Mouse (Mus musculus) ZHBTc4 (cell line): ENCODE data around the gene Gm17455.
A peak's percentile ranks its signal among the peaks of the same experiment; 100 is the strongest.

Experiments used
- DNase-seq: peaks from one replicate; pipeline ENCODE4 v3.0.0-alpha.2; 2011; ENCODE audit warnings: low read depth, low spot score

The Gm17455 gene

DNA sequence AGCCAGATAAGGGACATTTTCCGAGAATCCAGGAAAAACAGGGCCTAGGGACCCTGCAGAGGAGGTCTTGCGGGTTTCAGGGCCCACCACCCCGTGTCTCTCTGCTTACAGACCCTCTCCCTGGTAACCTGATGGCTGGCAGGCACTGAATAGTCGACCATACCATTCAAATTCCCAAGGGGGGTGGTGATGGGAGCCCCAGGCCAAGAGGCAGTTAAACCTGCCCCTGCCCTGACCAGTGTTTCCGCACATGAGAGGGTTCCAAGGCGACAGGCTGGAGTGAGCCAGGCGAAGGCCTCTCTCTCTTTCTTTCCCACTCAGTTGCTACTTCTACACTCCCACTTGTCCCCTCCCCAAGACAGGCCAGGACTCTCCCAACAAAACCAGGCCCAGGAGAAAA, at the start of gene Gm17455:
TSS of gene Gm17455 (plus strand) at position 278 of the 400 bp plus-strand sequence.
- DNase-seq: no peak

- no peak for DNase-seq
These were observed 49.3 kb upstream of the Gm17455 start for GRCm38 (mm10) chr10:60350077-60350804.

- DNase-seq: peak; percentile 63
These were observed 48.7 kb upstream of the Gm17455 start for GRCm38 (mm10) chr10:60350805-60351167.

DNA sequence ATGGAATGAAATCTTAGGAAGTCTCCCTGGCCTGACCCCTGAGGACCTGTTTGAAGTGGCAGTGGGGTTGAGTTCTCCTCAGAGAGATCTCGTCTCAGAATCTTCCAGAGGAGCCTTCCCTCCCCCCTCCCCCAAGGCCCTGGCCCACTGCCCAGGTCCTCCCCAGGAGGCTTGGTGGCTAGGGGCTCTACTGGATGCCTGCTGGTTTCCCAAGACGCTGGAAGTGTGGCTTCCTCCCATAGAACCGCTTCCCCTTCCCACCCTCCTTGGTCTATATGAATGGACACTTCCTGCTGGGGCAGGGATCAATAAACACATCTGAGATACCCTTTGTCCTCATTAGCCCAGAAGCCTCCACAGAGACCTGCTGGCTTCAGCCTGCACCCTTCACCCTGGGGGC, 48.3 kb upstream of the Gm17455 start:
- DNase-seq: no peak

DNA sequence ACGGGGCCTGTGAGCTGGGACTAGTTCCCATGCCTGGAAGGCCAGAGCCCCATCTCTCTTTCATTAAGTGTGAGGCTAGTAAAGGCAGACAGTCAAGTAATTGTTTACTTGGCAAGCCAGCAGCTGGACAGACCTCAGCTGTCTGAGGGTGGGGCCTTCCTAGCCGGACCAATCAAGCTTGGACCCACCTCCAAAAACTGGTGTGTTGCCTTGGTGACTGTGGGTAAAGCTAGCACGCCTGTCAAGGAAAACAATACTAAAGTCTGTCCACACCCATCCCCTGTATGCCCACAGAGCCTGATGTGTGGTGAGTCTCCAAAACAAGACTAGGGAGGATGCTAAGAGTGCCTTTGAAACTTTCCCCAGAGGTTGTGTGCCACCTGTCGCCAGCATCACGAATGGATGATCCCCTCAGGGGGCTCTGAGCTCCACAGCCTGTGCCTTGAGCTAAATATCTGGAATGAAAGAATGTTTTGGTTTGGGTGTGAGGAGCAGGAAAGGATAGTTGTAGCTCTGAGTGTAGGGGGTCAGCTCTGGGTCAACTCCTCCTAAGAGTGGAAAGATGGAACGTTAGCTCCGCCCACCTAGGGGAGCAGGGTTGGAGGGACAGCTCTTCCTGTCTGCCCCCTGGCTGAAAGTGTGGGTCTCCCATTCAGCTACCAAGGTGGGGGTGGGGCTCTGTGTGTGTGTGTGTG, 47.6 kb upstream of the Gm17455 start:
- peak; percentile 75 for DNase-seq

- no peak for DNase-seq
These were observed 46.1 kb upstream of the Gm17455 start for GRCm38 (mm10) chr10:60353241-60354002.

DNA sequence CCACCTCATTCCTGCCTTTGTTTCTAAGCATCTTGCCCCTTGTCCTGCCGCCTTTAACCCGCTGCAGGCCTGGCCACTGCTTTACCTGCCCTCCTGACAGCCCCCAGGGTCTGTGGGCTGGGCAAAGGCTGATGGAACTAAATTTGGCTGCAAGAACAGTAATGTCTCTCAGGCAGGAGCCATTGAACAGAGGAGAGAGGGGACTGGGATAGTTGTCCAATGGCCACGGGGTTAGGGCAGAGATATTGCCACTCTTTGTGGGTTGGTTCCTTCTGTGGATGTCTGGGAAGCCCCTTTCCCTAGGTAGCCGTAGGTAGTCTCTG, 45.6 kb upstream of the Gm17455 start:
- DNase-seq: no peak

DNA sequence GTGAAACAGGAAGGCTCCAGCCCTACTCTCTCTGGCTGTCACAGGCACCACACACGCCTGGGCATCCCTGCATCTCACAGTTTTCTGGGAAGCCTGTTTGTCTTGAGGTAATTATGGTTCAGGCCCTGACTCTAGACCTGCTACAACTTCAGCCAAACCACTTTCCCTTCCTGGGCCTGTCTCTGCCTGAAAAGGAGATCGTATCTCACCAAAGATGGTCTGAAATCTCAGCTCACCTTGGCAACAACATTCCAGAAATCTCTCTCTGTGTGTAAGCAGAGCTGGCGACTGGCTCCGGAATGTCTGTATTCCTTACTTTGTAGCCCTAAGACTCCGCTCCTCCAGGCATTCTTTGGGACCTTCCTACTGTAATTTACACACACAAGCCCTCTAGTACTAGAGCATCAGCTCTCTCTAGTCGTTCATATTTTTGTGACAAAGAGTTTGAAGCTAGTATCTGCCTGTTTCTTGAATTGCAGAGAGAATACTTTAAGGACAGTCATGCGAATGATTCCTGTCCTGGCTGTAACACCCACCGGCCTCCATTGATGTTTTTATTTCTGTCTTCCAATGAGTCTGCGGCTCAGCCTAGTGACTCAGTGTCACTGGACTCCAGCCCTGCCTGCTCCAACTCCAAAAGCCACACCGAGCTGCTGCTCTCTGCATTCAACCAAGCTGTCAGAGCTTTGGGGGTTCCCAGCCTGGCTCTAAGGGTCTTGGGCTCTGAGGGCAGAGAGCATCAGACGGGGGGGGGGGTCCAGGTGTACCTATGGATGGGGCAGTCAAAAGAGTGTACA, 44.4 kb upstream of the Gm17455 start:
- DNase-seq: no peak

- no peak for DNase-seq
These were observed 42.1 kb upstream of the Gm17455 start for GRCm38 (mm10) chr10:60357441-60357840.

- DNase-seq: no peak
These were observed 41.6 kb upstream of the Gm17455 start for GRCm38 (mm10) chr10:60357901-60358300.

- DNase-seq: no peak
These were observed 40.8 kb upstream of the Gm17455 start for GRCm38 (mm10) chr10:60358776-60359175.

DNA sequence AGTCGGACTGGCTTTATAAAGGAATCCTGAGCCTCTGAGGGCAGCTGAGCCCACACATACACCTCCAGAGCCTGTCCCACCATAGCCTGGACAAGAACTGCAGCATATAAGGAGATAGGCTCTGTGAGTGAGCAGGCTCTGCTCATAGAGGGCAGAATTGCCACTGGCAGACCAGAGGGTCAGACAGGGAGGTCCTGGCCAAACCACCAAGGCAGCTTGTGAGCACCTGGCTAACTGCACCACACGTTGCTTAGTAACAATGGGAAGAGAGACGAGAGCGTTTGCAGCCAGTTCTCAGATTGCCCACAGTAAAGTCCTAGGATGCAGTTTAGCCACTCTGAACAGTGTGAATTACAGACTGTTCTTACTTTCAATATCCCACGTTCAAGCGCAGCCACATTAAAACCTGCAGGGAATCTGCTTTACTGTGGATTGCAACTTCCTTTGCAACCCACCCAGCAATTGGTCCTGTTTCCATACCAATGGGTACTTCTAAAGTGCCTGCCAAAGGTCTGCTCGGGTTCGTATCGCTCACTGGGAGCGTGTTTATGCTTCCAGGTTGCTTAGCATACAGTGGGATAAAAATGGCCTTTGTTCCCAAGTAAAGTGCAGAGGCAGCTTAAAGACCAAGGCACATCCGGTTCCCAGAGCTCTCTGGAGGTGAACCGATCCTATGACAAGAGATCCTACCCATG, 37.8 kb upstream of the Gm17455 start:
- no peak for DNase-seq

GRCm38 (mm10) chr10:60362310-60362628, 37.3 kb upstream of the Gm17455 start:
- no peak for DNase-seq

DNA sequence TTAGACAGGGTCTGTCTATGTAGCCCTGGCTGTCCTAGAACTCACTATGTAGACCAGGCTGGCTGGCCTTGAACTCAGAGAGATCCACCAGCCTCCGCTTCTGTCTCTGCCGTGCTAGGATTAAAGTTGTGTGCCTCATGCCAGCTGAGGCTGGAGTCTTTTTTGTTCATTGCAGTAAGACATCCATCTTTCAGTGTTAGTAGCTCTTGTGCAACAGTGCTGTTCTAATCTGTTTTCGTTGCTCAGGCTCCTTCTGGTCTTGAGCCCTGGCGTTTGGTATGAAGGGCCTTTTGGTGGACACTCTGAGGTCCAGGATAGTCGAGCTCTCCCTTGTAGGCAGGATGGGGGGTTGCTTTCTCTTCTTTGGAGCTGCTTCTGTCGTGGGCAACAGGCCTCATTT, 36.1 kb upstream of the Gm17455 start:
- no peak for DNase-seq

GRCm38 (mm10) chr10:60367145-60367544, 32.4 kb upstream of the Gm17455 start:
- DNase-seq: no peak

DNA sequence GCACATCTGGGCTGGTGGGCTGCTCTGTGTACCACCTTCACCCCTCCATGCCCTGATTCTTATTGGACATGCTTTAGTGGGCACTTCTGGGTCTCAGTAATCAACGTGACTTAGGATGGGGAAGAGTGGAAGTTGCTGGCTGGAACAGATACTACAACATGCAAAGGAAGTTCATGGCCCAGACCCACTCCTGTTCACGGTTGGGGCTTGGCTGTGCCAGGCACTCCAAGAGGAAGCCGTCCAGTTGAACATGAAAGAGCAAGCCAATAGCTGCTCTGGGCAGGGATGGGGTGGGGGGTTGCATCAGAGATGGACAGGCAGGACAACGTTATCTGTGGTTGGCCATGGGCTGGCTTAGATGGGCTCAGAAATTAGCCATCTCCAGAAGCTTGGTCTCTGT, 31.6 kb upstream of the Gm17455 start:
- no peak for DNase-seq

GRCm38 (mm10) chr10:60369405-60369804, 30.1 kb upstream of the Gm17455 start:
- no peak for DNase-seq

DNA sequence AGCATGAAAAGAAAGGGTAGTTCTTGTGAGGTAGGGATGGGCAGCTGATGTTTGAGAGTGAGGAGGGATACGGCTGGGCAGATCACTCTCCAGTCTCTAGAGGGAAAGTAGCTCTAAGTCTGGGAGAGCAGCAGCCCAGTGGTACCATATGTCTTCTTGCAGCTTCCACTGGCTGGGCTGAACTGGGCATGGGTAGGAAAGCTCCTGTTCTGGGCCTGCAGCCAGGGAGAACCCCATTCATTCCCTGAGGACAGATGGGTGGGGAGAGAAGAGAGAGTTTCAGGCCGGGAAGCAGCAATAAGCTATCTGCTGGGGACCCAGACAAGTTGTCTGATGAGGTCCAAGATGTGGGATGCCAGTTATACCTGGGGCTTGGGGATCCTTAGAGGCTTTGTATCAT, 29.4 kb upstream of the Gm17455 start:
- no peak for DNase-seq

DNA sequence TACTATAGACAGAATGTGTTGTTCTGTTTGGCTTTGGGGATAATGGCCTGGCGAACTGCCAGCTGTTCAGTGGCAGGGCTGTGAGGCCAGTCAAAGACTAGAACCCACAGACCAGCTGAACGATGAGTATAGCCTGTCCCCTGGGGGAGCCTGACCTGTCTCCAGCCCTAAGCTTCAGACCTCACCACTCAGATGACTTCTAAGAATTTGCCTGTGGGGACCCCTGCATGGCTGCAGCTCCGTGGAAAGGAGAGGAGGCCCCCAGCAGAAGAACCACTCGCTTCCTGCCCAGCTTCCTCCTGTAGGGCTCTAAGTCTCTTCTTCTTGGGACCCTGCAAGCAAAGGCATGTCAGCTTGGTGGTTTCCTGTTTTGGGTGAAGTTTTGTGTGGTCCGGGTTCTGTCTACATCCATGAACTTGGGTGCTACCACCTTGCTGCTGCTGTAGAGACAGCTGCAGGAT, 28.9 kb upstream of the Gm17455 start:
- no peak for DNase-seq

DNA sequence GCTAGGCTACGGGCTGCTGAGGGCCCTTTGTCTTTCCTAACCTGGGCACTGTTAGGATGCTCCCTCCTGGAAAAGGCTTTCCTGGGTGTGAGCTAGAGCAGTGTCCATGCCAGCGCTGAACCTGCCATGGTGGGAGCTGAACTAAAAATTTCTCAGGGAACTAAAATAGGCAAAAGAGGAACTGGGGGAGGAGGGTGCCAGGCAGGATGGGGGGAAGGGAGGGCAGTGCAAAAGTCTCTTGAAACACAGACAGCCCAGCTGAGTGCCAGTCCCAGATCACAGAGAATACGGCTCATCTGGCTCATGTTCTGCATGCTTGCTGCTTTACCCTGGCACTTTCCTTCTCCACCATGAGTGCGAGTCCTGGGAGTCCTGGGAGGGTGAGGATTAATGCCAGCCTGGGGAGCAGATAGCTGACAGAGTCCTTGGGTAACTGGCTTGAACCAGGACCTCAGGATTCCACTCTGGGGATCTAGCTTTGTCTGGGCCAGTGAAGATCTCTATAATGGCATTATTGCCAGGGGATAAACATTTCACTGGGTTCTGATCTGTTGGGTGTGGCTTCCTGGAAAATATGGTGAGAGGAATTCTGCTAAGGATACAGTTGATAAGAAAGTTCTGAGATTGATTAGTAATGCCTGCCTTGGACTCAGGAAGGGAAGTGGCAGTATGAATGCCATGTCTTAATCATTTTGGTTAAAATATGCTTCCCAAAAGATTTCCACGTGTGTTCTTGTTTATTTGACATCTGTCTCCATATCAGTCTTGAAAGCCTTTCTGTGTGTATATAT, 27.7 kb upstream of the Gm17455 start:
- DNase-seq: no peak

GRCm38 (mm10) chr10:60373543-60373936, 26.0 kb upstream of the Gm17455 start:
- DNase-seq: no peak
